18 mouse cellular contexts compared by ENCODE assay signal in the genomic region with DNA sequence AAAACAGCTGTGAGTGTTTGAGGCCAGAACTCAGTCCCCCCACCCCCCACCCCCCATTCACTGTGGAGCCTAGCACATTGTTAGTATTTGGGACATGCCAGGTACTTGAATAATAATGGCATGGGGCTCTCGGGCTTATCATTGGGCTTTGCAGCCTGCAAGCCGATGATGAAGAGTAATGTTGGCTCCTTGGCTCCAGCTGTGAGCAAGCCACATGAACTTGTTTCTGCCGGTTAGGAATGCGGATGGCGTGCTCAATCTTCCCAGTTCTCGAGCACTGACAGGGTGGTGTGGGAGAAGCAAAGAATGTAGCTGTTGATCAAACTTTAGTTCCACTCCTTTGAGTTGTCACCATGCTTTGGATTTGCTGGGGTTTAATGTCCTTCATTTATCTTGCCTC. TPM values are rescaled to one million over a fixed set of nuclear protein-coding genes. Genes with fewer than 3 reads are reported as not detected.
A peak's percentile ranks its signal among the peaks of the same experiment; 100 is the strongest.
DNase-seq lines count a peak whose midpoint lies in the region; ATAC-seq and TF ChIP-seq lines count a peak whose summit lies in the region.
"Had no signal": no experiment of that assay in that cellular context is flagged by ENCODE, and none has a peak within 500 bp of the region (broad histone marks: within the 10 kb centered on the region; RNA-seq: fewer than 3 reads in every experiment).

No protein-coding gene starts in this region.

- no peak for DNase-seq in heart, adult 18-20 months
- peak; percentile 47 for DNase-seq in lung, embryonic 14.5 days
- DNase-seq in lung, postnatal 4 days = no peak
- peak; percentile 63 for DNase-seq in embryo, embryonic 11 days
- DNase-seq in adrenal gland, postnatal 4 days (ENCODE audit: low spot score in 2 of 2) = no peak
- DNase-seq: adrenal gland, postnatal 14 days; cerebellum, postnatal 10 days; thymus, adult 2 months had no signal

- H3K36me3 ChIP-seq in heart, embryonic 15.5 days = no peaks in the 10 kb centered on the region
- H3K36me3 ChIP-seq in lung, embryonic 14.5 days (ENCODE audit: insufficient read depth) = no peaks in the 10 kb centered on the region
- no peaks in the 10 kb centered on the region for H3K36me3 ChIP-seq in neural tube, embryonic 12.5 days
- H3K36me3 ChIP-seq: forebrain, embryonic 15.5 days; midbrain, embryonic 15.5 days had no signal

- H3K4me3 ChIP-seq in heart, embryonic 15.5 days = no peak overlapping the region
- no peak overlapping the region for H3K4me3 ChIP-seq in lung, embryonic 14.5 days (ENCODE audit: low read depth, low read length)
- no peak overlapping the region for H3K4me3 ChIP-seq in neural tube, embryonic 12.5 days
- H3K4me3 ChIP-seq: forebrain, embryonic 15.5 days; midbrain, embryonic 15.5 days had no signal

- no peak for ATAC-seq in heart, embryonic 15.5 days (replicated peaks; ENCODE audit: insufficient number of reproducible peaks, insufficient read depth, low FRiP score, low read depth)
- ATAC-seq in lung, embryonic 14.5 days (ENCODE audit: insufficient read depth) = peak; percentile 35; the same call in 1 of the 2 replicates
- ATAC-seq in neural tube, embryonic 12.5 days (ENCODE audit: low FRiP score, low read depth) = peak; percentile 81
- ATAC-seq: forebrain, embryonic 15.5 days; inflammation-experienced regulatory T-cells, adult 6 months; midbrain, embryonic 15.5 days had no signal

- H3K9ac ChIP-seq in heart, embryonic 15.5 days = no peak overlapping the region
- no peak overlapping the region for H3K9ac ChIP-seq in lung, embryonic 14.5 days
- H3K9ac ChIP-seq in neural tube, embryonic 12.5 days = no peak overlapping the region
- H3K9ac ChIP-seq: forebrain, embryonic 15.5 days; midbrain, embryonic 15.5 days had no signal

- H3K27ac ChIP-seq in heart, embryonic 15.5 days = no peak overlapping the region
- H3K27ac ChIP-seq in lung, embryonic 14.5 days (ENCODE audit: low read depth) = no peak overlapping the region
- no peak overlapping the region for H3K27ac ChIP-seq in neural tube, embryonic 12.5 days
- H3K27ac ChIP-seq: forebrain, embryonic 15.5 days; midbrain, embryonic 15.5 days had no signal

- peaks cover 8% of the 10 kb centered on the region for H3K4me1 ChIP-seq in heart, embryonic 15.5 days (replicated peaks)
- H3K4me1 ChIP-seq in lung, embryonic 14.5 days (ENCODE audit: insufficient read depth) = no peaks in the 10 kb centered on the region
- peaks cover 30% of the 10 kb centered on the region for H3K4me1 ChIP-seq in neural tube, embryonic 12.5 days

- peak overlapping the region; percentile 9; the same call in 1 of the 2 replicates for H3K4me2 ChIP-seq in heart, embryonic 15.5 days
- H3K4me2 ChIP-seq in lung, embryonic 14.5 days = no peak overlapping the region
- peak overlapping the region; percentile 20; the same call in 1 of the 2 replicates for H3K4me2 ChIP-seq in neural tube, embryonic 12.5 days (replicated peaks)
- H3K4me2 ChIP-seq: forebrain, embryonic 15.5 days; heart, embryonic 11.5 days; midbrain, embryonic 15.5 days had no signal

- no peak for TF ChIP-seq CTCF in lung, embryonic 14.5 days (IDR thresholded peaks at IDR 0.05; ENCODE audit: low read depth)

- 20% methylated on average over 6 of the region's 6 CpGs for WGBS in heart, embryonic 15.5 days
- 12% methylated on average over 6 of the region's 6 CpGs for WGBS in lung, embryonic 14.5 days
- WGBS in neural tube, embryonic 12.5 days = 16% methylated on average over 6 of the region's 6 CpGs

- no peaks in the 10 kb centered on the region for H3K9me3 ChIP-seq in heart, embryonic 15.5 days (replicated peaks)
- no peaks in the 10 kb centered on the region for H3K9me3 ChIP-seq in lung, embryonic 14.5 days (ENCODE audit: low read depth, low read length)
- H3K9me3 ChIP-seq in neural tube, embryonic 12.5 days = no peaks in the 10 kb centered on the region
- H3K9me3 ChIP-seq: forebrain, embryonic 15.5 days; midbrain, embryonic 15.5 days had no signal

- H3K27me3 ChIP-seq in heart, embryonic 15.5 days = no peaks in the 10 kb centered on the region
- H3K27me3 ChIP-seq in lung, embryonic 14.5 days (ENCODE audit: insufficient read depth, low read length) = no peaks in the 10 kb centered on the region
- H3K27me3 ChIP-seq in neural tube, embryonic 12.5 days (replicated peaks) = peaks cover 4% of the 10 kb centered on the region; the same call in 1 of the 2 replicates
- H3K27me3 ChIP-seq: forebrain, embryonic 15.5 days had no signal

RNA-seq across cellular contexts. Expression of a gene that starts 6.3 kb away (rescaled TPM):
- polyA plus RNA-seq in heart, embryonic 15.5 days (2015; fragmentation: Nextera tagmentation; extraction: Ambion mirVana) = 1.5 and 3.8 TPM in 2 replicates
- 1 to 10 TPM; 2.7 to 3.8 TPM for total RNA-seq in heart, adult 18-20 months (2021)
- 2.7 and 3.1 TPM in 2 replicates for polyA plus RNA-seq in lung, embryonic 14.5 days (2014; fragmentation: Nextera tagmentation; extraction: Ambion mirVana)
- 1.8 and 1.9 TPM in 2 replicates for polyA plus RNA-seq in neural tube, embryonic 12.5 days (2016; fragmentation: Nextera tagmentation; extraction: Ambion mirVana)
- 1 to 10 TPM in 1 of 2 experiments, under 1 TPM in 1; 0.11 to 1.9 TPM for total RNA-seq in adrenal gland, postnatal 4 days (2021)
- polyA plus RNA-seq: inflammation-experienced regulatory T-cells, adult 6 months had no signal

RNA-seq across cellular contexts. Expression of a gene that starts 6.6 kb away (rescaled TPM):
- 2.4 and 2.7 TPM in 2 replicates for polyA plus RNA-seq in heart, embryonic 15.5 days (2015; fragmentation: Nextera tagmentation; extraction: Ambion mirVana)
- 10 to 100 TPM; 11.3 to 12.8 TPM for total RNA-seq in heart, adult 18-20 months (2021)
- polyA plus RNA-seq in lung, embryonic 14.5 days (2014; fragmentation: Nextera tagmentation; extraction: Ambion mirVana) = 2.0 and 3.3 TPM in 2 replicates
- polyA plus RNA-seq in neural tube, embryonic 12.5 days (2016; fragmentation: Nextera tagmentation; extraction: Ambion mirVana) = 17.4 and 18.3 TPM in 2 replicates
- 10 to 100 TPM; 31.2 to 34.6 TPM for total RNA-seq in adrenal gland, postnatal 4 days (2021)

RNA-seq across cellular contexts. Expression of a gene that starts 58.8 kb away (rescaled TPM):
- 0.77 and 0.95 TPM in 2 replicates for polyA plus RNA-seq in heart, embryonic 15.5 days (2015; fragmentation: Nextera tagmentation; extraction: Ambion mirVana)
- total RNA-seq in heart, adult 18-20 months (2021) = under 1 TPM in 1 of 2 experiments, not detected in 1; 0.87 TPM
- polyA plus RNA-seq in lung, embryonic 14.5 days (2014; fragmentation: Nextera tagmentation; extraction: Ambion mirVana) = 0.46 and 0.92 TPM in 2 replicates
- polyA plus RNA-seq in neural tube, embryonic 12.5 days (2016; fragmentation: Nextera tagmentation; extraction: Ambion mirVana) = 3.7 and 5.1 TPM in 2 replicates
- total RNA-seq in adrenal gland, postnatal 4 days (2021) = 1 to 10 TPM in 1 of 2 experiments, under 1 TPM in 1; 0.56 to 1.2 TPM
- total RNA-seq: ES-E14; gastrocnemius, adult 8-10 months; megakaryocyte progenitor cell, adult 5-6 weeks had no signal
- polyA plus RNA-seq: heart, embryonic 11.5 days; inflammation-experienced regulatory T-cells, adult 6 months; liver, embryonic 16.5 days had no signal

Comparison
In these comparisons a context has a peak if more than half of its experiments do, and no peak if none do; other contexts are left out.
1. DNase-seq: peak in lung, embryonic 14.5 days (single experiment) and embryo, embryonic 11 days (single experiment); none in heart, adult 18-20 months (0 of 2), lung, postnatal 4 days (0 of 2) and adrenal gland, postnatal 4 days (0 of 2).